Mouse (Mus musculus): ENCODE results near the gene Xylt1. TPM values are rescaled to one million over a fixed set of nuclear protein-coding genes. Genes with fewer than 3 reads are reported as not detected.

The Xylt1 gene
- total and polyA plus RNA-seq, 3 experiments, result 9.0 to 13.3 TPM; not detected in 1

DNA sequence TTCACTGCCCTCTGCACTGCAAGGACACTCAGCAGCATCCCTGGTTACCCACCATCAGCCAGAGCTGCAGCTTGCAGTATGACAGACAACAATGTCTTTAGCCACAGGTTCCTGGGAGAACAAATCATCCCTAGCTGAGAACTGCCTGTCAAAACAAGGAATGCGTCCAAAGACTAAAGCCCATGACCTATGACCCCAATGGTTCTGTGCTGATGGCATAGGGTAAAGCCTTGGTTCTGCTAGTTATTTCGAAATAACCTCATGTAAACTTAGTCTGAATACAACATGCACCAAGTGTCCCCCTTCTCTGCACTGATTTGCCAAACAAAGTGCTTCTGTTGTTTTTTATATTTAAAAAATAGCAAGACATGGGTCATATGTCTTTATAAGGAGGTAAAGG is 103.8 kb downstream of the Xylt1 start:
- no peaks in the 10 kb centered on the region for H3K27me3 ChIP-seq (ENCODE audit: control insufficient read depth in 1 of 2, insufficient read depth in 2 of 2, low read length in 2 of 2)
- DNase-seq (ENCODE audit: low read depth, low spot score), result no peak
- H3K9me3 ChIP-seq (replicated peaks; ENCODE audit: insufficient read depth, low read length), result no peaks in the 10 kb centered on the region
- H3K4me1 ChIP-seq (ENCODE audit: control insufficient read depth in 1 of 2, insufficient read depth in 2 of 2, low read length in 2 of 2), result no peaks in the 10 kb centered on the region
- H3K79me2 ChIP-seq (ENCODE audit: control insufficient read depth, insufficient read depth, low read length, poor library complexity), result no peaks in the 10 kb centered on the region; the same call in 1 of the 2 replicates
- H3K27ac ChIP-seq (ENCODE audit: control insufficient read depth, low read depth, low read length), result no peak overlapping the region
- no peak overlapping the region for H3K4me3 ChIP-seq (ENCODE audit: control insufficient read depth in 1 of 2, insufficient read depth in 1 of 2, low read depth in 2 of 2, low read length in 2 of 2)
- H3K36me3 ChIP-seq (ENCODE audit: control insufficient read depth in 1 of 2, insufficient read depth in 2 of 2, low read length in 2 of 2), result peaks cover 0 to 2% of the 10 kb centered on the region in 2 experiments; a peak in 2 of 4 replicates
- H3K9ac ChIP-seq (ENCODE audit: control insufficient read depth, low read depth, low read length, poor library complexity, severe bottlenecking), result no peak overlapping the region
- TF ChIP-seq NRF1 (IDR thresholded peaks at IDR 0.05; ENCODE audit: insufficient read depth, low read depth, low read length, poor library complexity, severe bottlenecking) (no peak), E2F4 (IDR thresholded peaks at IDR 0.05; ENCODE audit: borderline replicate concordance, low read depth, low read length) (no peak), TCF12 (IDR thresholded peaks at IDR 0.05; ENCODE audit: low read depth, low read length) (no peak), TBP (IDR thresholded peaks at IDR 0.05; ENCODE audit: low read depth, low read length) (no peak), MYC (IDR thresholded peaks at IDR 0.05; ENCODE audit: low read depth, low read length) (no peak), RAD21 (IDR thresholded peaks at IDR 0.05; ENCODE audit: low read depth, low read length) (no peak), POLR2A (IDR thresholded peaks at IDR 0.05; ENCODE audit: control insufficient read depth in 1 of 2, insufficient read depth in 1 of 2, low read depth in 1 of 2, low read length in 2 of 2, poor library complexity in 1 of 2) (no peak), ZMIZ1 (IDR thresholded peaks at IDR 0.05; ENCODE audit: low read depth, low read length) (no peak), BHLHE40 (IDR thresholded peaks at IDR 0.05; ENCODE audit: borderline replicate concordance, low read depth, low read length) (no peak), MAZ (IDR thresholded peaks at IDR 0.05; ENCODE audit: low read depth, low read length) (no peak), ELF1 (IDR thresholded peaks at IDR 0.05; ENCODE audit: low read depth, low read length) (no peak), CHD2 (IDR thresholded peaks at IDR 0.05; ENCODE audit: low read length) (no peak), MAFK (IDR thresholded peaks at IDR 0.05; ENCODE audit: borderline replicate concordance, low read depth, low read length) (no peak), NELFE (IDR thresholded peaks at IDR 0.05; ENCODE audit: low read depth, low read length) (no peak), CTCF (IDR thresholded peaks at IDR 0.05 in 2 of 3, conservative IDR thresholded peaks at IDR 0.05 in 1 of 3; ENCODE audit: control insufficient read depth in 1 of 3, insufficient read depth in 1 of 3, low read depth in 2 of 3, low read length in 3 of 3, poor library complexity in 1 of 3, severe bottlenecking in 1 of 3) (no peak), MXI1 (IDR thresholded peaks at IDR 0.05; ENCODE audit: low read depth, low read length) (no peak), ZNF384 (IDR thresholded peaks at IDR 0.05; ENCODE audit: low read depth, low read length) (no peak), GATA1 (IDR thresholded peaks at IDR 0.05; ENCODE audit: low read depth, low read length) (no peak), HCFC1 (IDR thresholded peaks at IDR 0.05; ENCODE audit: low read depth, low read length) (no peak), RCOR1 (IDR thresholded peaks at IDR 0.05; ENCODE audit: low read depth, low read length) (no peak)

DNA sequence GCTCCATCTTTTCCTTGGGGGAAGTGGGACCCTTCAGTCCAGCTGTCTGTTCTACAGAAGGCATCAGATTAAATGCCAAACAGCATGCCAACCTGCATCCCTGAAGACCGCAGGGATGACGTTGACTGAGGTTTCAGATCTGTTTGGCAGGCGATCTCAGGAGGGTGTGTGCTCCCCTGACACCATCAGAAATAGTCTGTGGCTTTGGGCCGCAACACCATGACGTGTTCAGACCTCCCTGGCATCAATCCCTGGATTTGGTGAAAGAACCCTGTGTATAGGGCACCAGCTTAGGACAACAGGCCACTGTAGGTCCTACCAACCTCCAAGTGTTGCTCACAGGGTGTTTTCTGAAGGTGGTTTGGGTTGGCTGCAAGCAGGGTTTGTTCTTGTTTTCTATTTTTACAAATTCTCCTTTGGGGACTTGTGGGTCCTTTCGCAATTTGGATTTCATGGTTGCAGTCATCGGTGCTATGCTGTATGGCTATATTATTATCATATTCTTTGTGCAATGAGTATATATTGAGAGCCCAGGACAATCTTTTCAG is 104.3 kb downstream of the Xylt1 start:
- Histone ChIP-seq H3K9me3 (replicated peaks; ENCODE audit: insufficient read depth, low read length) (no peaks in the 10 kb centered on the region), H3K9ac (ENCODE audit: control insufficient read depth, low read depth, low read length, poor library complexity, severe bottlenecking) (no peak overlapping the region), H3K27me3 (ENCODE audit: control insufficient read depth in 1 of 2, insufficient read depth in 2 of 2, low read length in 2 of 2) (no peaks in the 10 kb centered on the region), H3K4me3 (ENCODE audit: control insufficient read depth in 1 of 2, insufficient read depth in 1 of 2, low read depth in 2 of 2, low read length in 2 of 2) (no peak overlapping the region), H3K27ac (ENCODE audit: control insufficient read depth, low read depth, low read length) (no peak overlapping the region), H3K4me1 (ENCODE audit: control insufficient read depth in 1 of 2, insufficient read depth in 2 of 2, low read length in 2 of 2) (no peaks in the 10 kb centered on the region), H3K36me3 (ENCODE audit: control insufficient read depth in 1 of 2, insufficient read depth in 2 of 2, low read length in 2 of 2) (peaks cover 0 to 2% of the 10 kb centered on the region in 2 experiments; a peak in 2 of 4 replicates), H3K79me2 (ENCODE audit: control insufficient read depth, insufficient read depth, low read length, poor library complexity) (no peaks in the 10 kb centered on the region; the same call in 1 of the 2 replicates)
- no peak for DNase-seq (ENCODE audit: low read depth, low spot score)
- TF ChIP-seq POLR2AphosphoS2 (IDR thresholded peaks at IDR 0.05; ENCODE audit: low read length) (no peak), POLR2A (IDR thresholded peaks at IDR 0.05; ENCODE audit: control insufficient read depth in 1 of 2, insufficient read depth in 1 of 2, low read depth in 1 of 2, low read length in 2 of 2, poor library complexity in 1 of 2) (no peak), ELF1 (IDR thresholded peaks at IDR 0.05; ENCODE audit: low read depth, low read length) (no peak), GATA1 (IDR thresholded peaks at IDR 0.05; ENCODE audit: low read depth, low read length) (no peak), KAT2A (conservative IDR thresholded peaks at IDR 0.05; ENCODE audit: low read depth, low read length) (no peak), ZKSCAN1 (IDR thresholded peaks at IDR 0.05; ENCODE audit: low read depth, low read length) (no peak), RAD21 (IDR thresholded peaks at IDR 0.05; ENCODE audit: low read depth, low read length) (no peak), ZC3H11A (IDR thresholded peaks at IDR 0.05; ENCODE audit: low read depth, low read length) (no peak), TBP (IDR thresholded peaks at IDR 0.05; ENCODE audit: low read depth, low read length) (no peak), HCFC1 (IDR thresholded peaks at IDR 0.05; ENCODE audit: low read depth, low read length) (no peak), NELFE (IDR thresholded peaks at IDR 0.05; ENCODE audit: low read depth, low read length) (no peak), ZMIZ1 (IDR thresholded peaks at IDR 0.05; ENCODE audit: low read depth, low read length) (no peak), GABPA (IDR thresholded peaks at IDR 0.05; ENCODE audit: low read depth, low read length) (no peak), MAFK (IDR thresholded peaks at IDR 0.05; ENCODE audit: borderline replicate concordance, low read depth, low read length) (no peak), MAX (IDR thresholded peaks at IDR 0.05; ENCODE audit: low read length) (no peak), EP300 (IDR thresholded peaks at IDR 0.05; ENCODE audit: low read depth in 1 of 2, low read length in 2 of 2) (no peak), SMC3 (IDR thresholded peaks at IDR 0.05; ENCODE audit: low read depth, low read length) (no peak), POLR2AphosphoS5 (IDR thresholded peaks at IDR 0.05; ENCODE audit: borderline replicate concordance, low read depth, low read length) (no peak), ZNF384 (IDR thresholded peaks at IDR 0.05; ENCODE audit: low read depth, low read length) (no peak)

Measured in MEL (cell line).